Mouse (Mus musculus) megakaryocyte-erythroid progenitor cell, adult 5 weeks (primary cell): ENCODE data around the gene Ankrd16. TPM values are rescaled to one million over a fixed set of nuclear protein-coding genes. Genes with fewer than 3 reads are reported as not detected.

Experiments used
- polyA plus RNA-seq: library from polyadenylated mRNA; stranded (reverse); fragments of >175 nt; gene quantifications from 2 replicates; pipeline ENCODE4 v1.2.3, GENCODE M21; 2012

Gene Ankrd16
- polyA plus RNA-seq: 11.3 and 13.7 TPM in 2 replicates

GRCm38 (mm10) chr2:11777091-11778068, at the start of gene Ankrd16, which contains the start of gene Fbh1:
Gene Ankrd16 (plus strand): TSS chr2:11777876.
Gene Fbh1 (minus strand): TSS chr2:11777582.

Other genes with a start within 250 kb of the Ankrd16 start
- 9.1 and 14.8 TPM in 2 replicates for gene Pfkfb3, start 223.8 kb upstream of the Ankrd16 start, polyA plus RNA-seq
- gene Rbm17, start 173.7 kb upstream of the Ankrd16 start, polyA plus RNA-seq: 71.7 and 111 TPM in 2 replicates
- not detected in 2 replicates for gene Gm17490, start 151.6 kb upstream of the Ankrd16 start, polyA plus RNA-seq
- 0.04 and 0.05 TPM in 2 replicates for gene Il2ra, start 135.1 kb upstream of the Ankrd16 start, polyA plus RNA-seq
- 2.1 and 6.0 TPM in 2 replicates for gene Il15ra, start 72.6 kb upstream of the Ankrd16 start, polyA plus RNA-seq
- gene Fbh1, start 294 bp upstream of the Ankrd16 start, polyA plus RNA-seq: 21.5 and 27.0 TPM in 2 replicates